Mouse (Mus musculus) embryo, embryonic 11 days (tissue): Measurements from ENCODE around the gene Iqsec1.

Source experiments
- DNase-seq: peaks from one replicate; pipeline ENCODE4 v3.0.0-alpha.2; 2015

The Iqsec1 gene

GRCm38 (mm10) chr6:90780532-90780931 is 208.0 kb downstream of the Iqsec1 start:
- no peak for DNase-seq

GRCm38 (mm10) chr6:90778841-90779240 is 209.6 kb downstream of the Iqsec1 start:
- DNase-seq, result no peak

- no peak for DNase-seq
Measured at GRCm38 (mm10) chr6:90777302-90777701, 211.2 kb downstream of the Iqsec1 start.

- DNase-seq, result no peak
Measured at GRCm38 (mm10) chr6:90775606-90776005, 212.9 kb downstream of the Iqsec1 start.

- no peak for DNase-seq
Measured at GRCm38 (mm10) chr6:90773811-90774233, 214.7 kb downstream of the Iqsec1 start.

GRCm38 (mm10) chr6:90772120-90772519 is 216.4 kb downstream of the Iqsec1 start:
- DNase-seq, result no peak

GRCm38 (mm10) chr6:90768526-90768925 is 220.0 kb downstream of the Iqsec1 start:
- DNase-seq, result no peak

- DNase-seq, result no peak
Measured at GRCm38 (mm10) chr6:90767874-90768273, 220.6 kb downstream of the Iqsec1 start.

- DNase-seq, result peak; percentile 45
Measured at GRCm38 (mm10) chr6:90764753-90765152, 223.7 kb downstream of the Iqsec1 start.

GRCm38 (mm10) chr6:90763959-90764591 is 224.4 kb downstream of the Iqsec1 start:
- DNase-seq, result peak; percentile 42

GRCm38 (mm10) chr6:90763295-90763694 is 225.2 kb downstream of the Iqsec1 start:
- DNase-seq, result no peak

- DNase-seq, result no peak
Measured at GRCm38 (mm10) chr6:90762120-90762736, 226.3 kb downstream of the Iqsec1 start.

GRCm38 (mm10) chr6:90761301-90762056 is 227.0 kb downstream of the Iqsec1 start:
- no peak for DNase-seq

GRCm38 (mm10) chr6:90760886-90761285 is 227.6 kb downstream of the Iqsec1 start:
- no peak for DNase-seq

- DNase-seq, result no peak
Measured at GRCm38 (mm10) chr6:90759754-90760153, 228.7 kb downstream of the Iqsec1 start.

- no peak for DNase-seq
Measured at GRCm38 (mm10) chr6:90758155-90758554, 230.3 kb downstream of the Iqsec1 start.

GRCm38 (mm10) chr6:90757427-90757883 is 231.0 kb downstream of the Iqsec1 start:
- no peak for DNase-seq

GRCm38 (mm10) chr6:90756561-90756960 is 231.9 kb downstream of the Iqsec1 start:
- no peak for DNase-seq

- DNase-seq, result no peak
Measured at GRCm38 (mm10) chr6:90755613-90755941, 232.9 kb downstream of the Iqsec1 start.

- no peak for DNase-seq
Measured at GRCm38 (mm10) chr6:90754927-90755612, 233.4 kb downstream of the Iqsec1 start.

GRCm38 (mm10) chr6:90754093-90754492 is 234.4 kb downstream of the Iqsec1 start:
- DNase-seq, result no peak

GRCm38 (mm10) chr6:90753656-90754055 is 234.8 kb downstream of the Iqsec1 start:
- no peak for DNase-seq

- no peak for DNase-seq
Measured at GRCm38 (mm10) chr6:90751624-90752023, 236.9 kb downstream of the Iqsec1 start.
